Mouse (Mus musculus): Measurements from ENCODE around the gene Fgfr1op. TPM values are rescaled to one million over a fixed set of nuclear protein-coding genes. Genes with fewer than 3 reads are reported as not detected.

Fgfr1op gene
- polyA plus RNA-seq, 1 experiment from 2014 or later: 55.2 TPM

- H3K4me3 ChIP-seq: no peak overlapping the region
- no peaks in the 10 kb centered on the region for H3K36me3 ChIP-seq
- no peak overlapping the region for H3K27ac ChIP-seq
- DNase-seq (ENCODE audit: low spot score): no peak
- H3K27me3 ChIP-seq (ENCODE audit: low read depth, poor library complexity, severe bottlenecking): no peaks in the 10 kb centered on the region
- WGBS: 84% methylated on average over 3 of the region's 3 CpGs
- no peaks in the 10 kb centered on the region for H3K9me3 ChIP-seq (replicated peaks)
- 0 out of 2 replicates have a peak, but pooled peaks cover 6% of the 10 kb centered on the region for H3K4me1 ChIP-seq
Measured at GRCm38 (mm10) chr17:8239561-8239960, 74.3 kb downstream of the Fgfr1op start.

DNA sequence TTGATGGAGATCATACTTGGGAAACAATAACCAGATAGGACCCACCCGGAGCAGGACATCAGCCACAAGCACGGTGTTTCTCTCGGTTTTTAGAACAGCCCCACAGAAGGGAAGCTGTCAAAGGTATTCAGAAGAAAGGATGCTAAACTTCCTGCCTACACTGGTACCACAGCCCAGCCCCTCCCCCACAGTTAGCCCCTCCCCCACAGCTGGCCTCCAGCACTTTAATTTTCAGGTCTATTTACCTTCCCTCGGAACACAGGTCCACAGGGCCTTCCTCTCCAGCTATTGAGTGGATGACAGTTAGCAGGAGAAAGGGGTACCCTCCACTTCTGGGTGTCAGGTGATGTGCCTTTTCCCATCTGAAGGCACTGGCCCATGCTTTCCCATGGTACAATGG is 75.2 kb downstream of the Fgfr1op start:
- no peaks in the 10 kb centered on the region for H3K9me3 ChIP-seq (replicated peaks)

DNA sequence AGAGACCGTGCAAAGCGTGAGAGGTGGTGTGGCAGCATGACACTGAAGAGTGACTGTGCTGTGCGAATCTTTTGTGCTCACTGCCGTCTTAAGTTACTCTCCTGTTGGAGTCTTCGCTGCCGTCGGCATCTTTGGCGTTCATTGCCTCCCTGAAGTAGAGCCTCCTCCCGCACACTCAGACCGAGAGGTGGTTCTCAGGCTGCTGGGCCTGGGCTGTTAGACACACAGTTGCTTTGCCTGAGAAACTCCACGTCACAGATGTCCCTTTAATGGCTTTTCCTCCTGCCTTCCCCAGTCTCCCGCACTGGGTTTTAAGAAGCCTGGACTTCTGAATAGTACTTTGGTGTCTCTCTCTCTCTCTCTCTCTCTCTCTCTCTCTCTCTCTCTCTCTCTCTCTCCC is 76.3 kb downstream of the Fgfr1op start:
- Histone ChIP-seq H3K4me3 (no peak overlapping the region), H3K9me3 (replicated peaks) (no peaks in the 10 kb centered on the region), H3K27ac (no peak overlapping the region), H3K36me3 (no peaks in the 10 kb centered on the region), H3K27me3 (ENCODE audit: low read depth, poor library complexity, severe bottlenecking) (no peaks in the 10 kb centered on the region), H3K4me1 (0 out of 2 replicates have a peak, but pooled peaks cover 6% of the 10 kb centered on the region)
- 83% methylated on average over 12 of the region's 12 CpGs for WGBS
- DNase-seq (ENCODE audit: low spot score): no peak

More for the DNA sequence above, 75.2 kb downstream of the Fgfr1op start:
- no peak for DNase-seq (ENCODE audit: low spot score)
- H3K4me1 ChIP-seq: 0 out of 2 replicates have a peak, but pooled peaks cover 6% of the 10 kb centered on the region
- no peaks in the 10 kb centered on the region for H3K27me3 ChIP-seq (ENCODE audit: low read depth, poor library complexity, severe bottlenecking)
- H3K4me3 ChIP-seq: no peak overlapping the region
- WGBS: 74% methylated on average over 4 of the region's 4 CpGs
- H3K36me3 ChIP-seq: no peaks in the 10 kb centered on the region
- no peak overlapping the region for H3K27ac ChIP-seq

DNA sequence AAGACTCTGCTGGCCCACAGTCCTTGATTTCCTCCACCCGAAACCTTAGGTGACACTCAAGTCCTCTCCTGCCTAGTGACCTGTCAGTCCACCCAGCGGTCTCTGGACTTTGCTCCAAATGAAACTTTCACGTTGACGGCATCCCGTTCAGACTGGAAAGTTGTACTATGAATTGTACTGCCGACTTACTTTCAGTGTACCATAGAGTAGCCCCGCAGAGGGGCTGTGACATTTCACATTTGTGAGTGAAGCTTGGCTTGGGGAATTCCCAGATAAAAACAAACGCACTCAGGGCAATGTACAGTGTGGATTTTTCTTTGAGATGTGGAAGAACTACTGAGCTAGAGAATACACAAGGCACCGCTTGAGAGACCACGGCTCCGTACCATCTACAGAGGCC is 76.9 kb downstream of the Fgfr1op start:
- H3K9me3 ChIP-seq (replicated peaks): no peaks in the 10 kb centered on the region
- H3K27ac ChIP-seq: no peak overlapping the region
- H3K4me3 ChIP-seq: no peak overlapping the region
- H3K36me3 ChIP-seq: no peaks in the 10 kb centered on the region
- 92% methylated on average over 11 of the region's 11 CpGs for WGBS
- 0 out of 2 replicates have a peak, but pooled peaks cover 6% of the 10 kb centered on the region for H3K4me1 ChIP-seq
- DNase-seq (ENCODE audit: low spot score): no peak
- H3K27me3 ChIP-seq (ENCODE audit: low read depth, poor library complexity, severe bottlenecking): no peaks in the 10 kb centered on the region

- no peak overlapping the region for H3K27ac ChIP-seq
- 81% methylated on average over 2 of the region's 2 CpGs for WGBS
- H3K27me3 ChIP-seq (ENCODE audit: low read depth, poor library complexity, severe bottlenecking): no peaks in the 10 kb centered on the region
- no peak for DNase-seq (ENCODE audit: low spot score)
- no peaks in the 10 kb centered on the region for H3K9me3 ChIP-seq (replicated peaks)
- 0 out of 2 replicates have a peak, but pooled peaks cover 6% of the 10 kb centered on the region for H3K4me1 ChIP-seq
- H3K4me3 ChIP-seq: no peak overlapping the region
- H3K36me3 ChIP-seq: no peaks in the 10 kb centered on the region
Measured at GRCm38 (mm10) chr17:8244124-8244523, 78.8 kb downstream of the Fgfr1op start.

DNA sequence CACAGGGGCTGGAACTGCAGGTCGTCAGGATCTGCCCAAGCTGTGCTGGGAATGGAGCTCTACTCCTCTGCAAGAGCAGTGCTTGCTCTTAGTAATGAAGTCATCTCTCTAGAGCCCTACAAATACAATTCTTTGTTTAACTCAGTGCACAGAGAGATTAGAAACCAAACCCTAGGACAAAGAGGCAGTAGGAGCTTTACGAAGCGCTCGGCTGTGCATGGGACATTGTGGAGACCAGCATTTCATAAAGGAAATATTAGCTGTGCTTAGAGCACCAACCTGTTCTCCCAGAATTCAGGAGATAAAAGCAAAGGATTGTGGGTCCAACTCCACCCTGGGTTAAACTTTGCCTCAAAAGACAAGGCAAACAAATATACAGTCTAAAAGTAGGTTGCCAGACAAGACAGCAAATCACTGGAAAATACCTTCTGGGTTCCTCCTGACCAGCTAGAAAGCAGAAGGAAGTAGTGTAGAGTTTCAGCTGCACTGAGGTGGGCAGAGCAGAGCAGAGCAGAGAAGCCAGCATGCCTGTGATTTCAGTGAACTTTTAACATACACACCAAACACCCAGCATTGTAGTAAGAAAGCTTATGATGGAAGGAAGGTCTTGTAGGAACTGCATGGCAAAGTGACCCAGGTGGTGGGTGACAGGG is 80.9 kb downstream of the Fgfr1op start:
- Histone ChIP-seq H3K9me3 (replicated peaks) (no peaks in the 10 kb centered on the region), H3K27me3 (ENCODE audit: low read depth, poor library complexity, severe bottlenecking) (no peaks in the 10 kb centered on the region), H3K4me3 (no peak overlapping the region), H3K4me1 (no peaks in the 10 kb centered on the region), H3K36me3 (no peaks in the 10 kb centered on the region), H3K27ac (no peak overlapping the region)
- DNase-seq (ENCODE audit: low spot score): no peak
- 89% methylated on average over 4 of the region's 4 CpGs for WGBS

Other genes starting within 250 kb of the Fgfr1op start
- 0.19 and 0.26 TPM in 2 replicates for gene Tagap, start 239.5 kb upstream of the Fgfr1op start, polyA plus RNA-seq (2016; fragmentation: Nextera tagmentation; extraction: Ambion mirVana)
- gene Rsph3a, start 219.9 kb upstream of the Fgfr1op start, polyA plus RNA-seq (2016; fragmentation: Nextera tagmentation; extraction: Ambion mirVana): 48.8 and 53.0 TPM in 2 replicates
- gene Gm49673, start 17.7 kb upstream of the Fgfr1op start, polyA plus RNA-seq (2016; fragmentation: Nextera tagmentation; extraction: Ambion mirVana): not detected in 2 replicates
- gene Rnaset2a, start 17.4 kb upstream of the Fgfr1op start, polyA plus RNA-seq (2016; fragmentation: Nextera tagmentation; extraction: Ambion mirVana): 24.0 and 27.0 TPM in 2 replicates
- gene Ccr6, start 70.5 kb downstream of the Fgfr1op start, polyA plus RNA-seq (2016; fragmentation: Nextera tagmentation; extraction: Ambion mirVana): not detected in 2 replicates
- 81.4 and 84.6 TPM in 2 replicates for gene Mpc1, start 117.4 kb downstream of the Fgfr1op start, polyA plus RNA-seq (2016; fragmentation: Nextera tagmentation; extraction: Ambion mirVana)
- gene Sft2d1, start 145.6 kb downstream of the Fgfr1op start, polyA plus RNA-seq (2016; fragmentation: Nextera tagmentation; extraction: Ambion mirVana): 57.0 and 57.7 TPM in 2 replicates
- gene Prr18, start 172.0 kb downstream of the Fgfr1op start, polyA plus RNA-seq (2016; fragmentation: Nextera tagmentation; extraction: Ambion mirVana): 0.29 and 0.31 TPM in 2 replicates
- gene T2, start 190.5 kb downstream of the Fgfr1op start, polyA plus RNA-seq (2016; fragmentation: Nextera tagmentation; extraction: Ambion mirVana): 0.75 and 1.1 TPM in 2 replicates

All from limb, embryonic 10.5 days (tissue).